Mouse (Mus musculus) kidney, postnatal 0 days (tissue): ENCODE data around the gene Fam192a. TPM values are rescaled to one million over a fixed set of nuclear protein-coding genes. Genes with fewer than 3 reads are reported as not detected.
A peak's percentile ranks its signal among the peaks of the same experiment; 100 is the strongest.

Source experiments
- ATAC-seq: fragments of 200-750 bp; cut with Nextera tagmentation; replicated peaks from 2 replicates; pipeline ENCODE4 v1.8.0; 2017; ENCODE audit warnings: low read depth, moderate number of reproducible peaks, moderate TSS enrichment, moderate library complexity; ENCODE audit not compliant: low FRiP score
- DNase-seq: peaks from one replicate; pipeline ENCODE4 v3.0.0-alpha.2; 2016; ENCODE audit warnings: low spot score
- H3K27ac ChIP-seq: fragments of 300-500 bp; sonication (generic); 2 replicates; pipeline ENCODE4 v1.5.1; 2014; ENCODE audit warnings: mild to moderate bottlenecking
- H3K27me3 ChIP-seq: fragments of 300-500 bp; sonication (generic); 2 replicates; pipeline ENCODE4 v1.6.1; 2014; ENCODE audit warnings: low read length, mixed read lengths; ENCODE audit not compliant: insufficient read depth
- H3K36me3 ChIP-seq: fragments of 300-500 bp; sonication (generic); 2 replicates; pipeline ENCODE4 v1.6.1; 2014; ENCODE audit warnings: low read length, mixed read lengths; ENCODE audit not compliant: insufficient read depth
- H3K4me1 ChIP-seq: fragments of 300-500 bp; sonication (generic); replicated peaks from 2 replicates; pipeline ENCODE4 v1.6.1; 2014; ENCODE audit warnings: antibody characterized with exemption, low read length, mixed read lengths; ENCODE audit not compliant: insufficient read depth
- H3K4me2 ChIP-seq: fragments of 300-500 bp; sonication (generic); 2 replicates; pipeline ENCODE4 v1.6.1; 2014; ENCODE audit warnings: mild to moderate bottlenecking, low read length, moderate library complexity, mixed read lengths
- H3K4me3 ChIP-seq: fragments of 300-500 bp; sonication (generic); replicated peaks from 2 replicates; pipeline ENCODE4 v1.5.1; 2014; ENCODE audit warnings: low read depth, low read length
- H3K9ac ChIP-seq: fragments of 300-500 bp; sonication (generic); 2 replicates; pipeline ENCODE4 v1.6.1; 2014; ENCODE audit warnings: low read depth, low read length
- H3K9me3 ChIP-seq: fragments of 300-500 bp; sonication (generic); replicated peaks from 2 replicates; pipeline ENCODE4 v1.6.1; 2016; ENCODE audit warnings: low read length, inconsistent platforms, mixed read lengths
- CTCF ChIP-seq: IDR thresholded peaks from 2 replicates; pipeline ENCODE4 v1.5.1; 2016; ENCODE audit warnings: antibody characterized with exemption, low read depth, mild to moderate bottlenecking, moderate library complexity
- WGBS: fragments of 180-500 bp; shearing (Covaris S2); extraction: QIAGEN DNeasy Blood & Tissue Kit; methylation state at CpG from one replicate; pipeline ENCODE4 v1.1.7; 2014; 5-methylcytosine and 5-hydroxymethylcytosine counted together
- polyA plus RNA-seq: library from polyadenylated mRNA; unstranded; fragments of >200 nt; fragmentation: Nextera tagmentation; extraction: Ambion mirVana; gene quantifications from 2 replicates; pipeline ENCODE4 v1.2.1, GENCODE M21; 2015

The Fam192a gene
- polyA plus RNA-seq, 1 experiment from 2014 or later: 64.1 TPM

DNA sequence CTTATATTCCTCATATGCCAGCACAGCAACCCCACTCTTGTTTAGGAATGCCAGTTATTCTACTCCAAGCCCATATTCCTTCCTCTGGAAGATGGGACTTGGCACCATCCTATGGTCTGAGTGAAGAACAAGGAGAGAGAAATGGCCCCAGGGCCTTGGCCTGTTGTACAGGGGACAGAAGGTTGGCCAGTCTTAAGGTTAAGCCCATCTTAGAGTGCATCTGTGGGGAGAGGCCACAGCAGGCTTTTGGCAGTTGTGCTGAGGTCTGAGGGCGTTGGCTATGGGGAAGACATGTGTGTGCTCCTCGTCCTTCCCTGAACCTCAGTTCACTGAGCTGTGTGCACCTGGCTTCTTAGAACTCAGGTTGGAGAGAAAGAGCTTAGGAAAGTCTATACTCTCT is 49.1 kb downstream of the Fam192a start:
- DNase-seq: no peak

GRCm38 (mm10) chr8:94551471-94552422 is 50.0 kb downstream of the Fam192a start:
- TF ChIP-seq CTCF: no peak
- 0 out of 2 replicates have a peak, but pooled peaks have one; percentile 23 for ATAC-seq
- WGBS: 63% methylated on average over 17 of the region's 17 CpGs
- Histone ChIP-seq H3K36me3 (no peaks in the 10 kb centered on the region), H3K4me2 (no peak overlapping the region), H3K9me3 (no peaks in the 10 kb centered on the region), H3K4me1 (no peaks in the 10 kb centered on the region; the same call in 1 of the 2 replicates), H3K27ac (no peak overlapping the region), H3K9ac (no peak overlapping the region), H3K4me3 (no peak overlapping the region), H3K27me3 (no peaks in the 10 kb centered on the region)
- no peak for DNase-seq

More for the DNA sequence above, 49.1 kb downstream of the Fam192a start:
- H3K9me3 ChIP-seq: no peaks in the 10 kb centered on the region
- no peak overlapping the region for H3K9ac ChIP-seq
- TF ChIP-seq CTCF: no peak
- no peaks in the 10 kb centered on the region for H3K36me3 ChIP-seq
- no peaks in the 10 kb centered on the region; the same call in 1 of the 2 replicates for H3K4me1 ChIP-seq
- H3K4me2 ChIP-seq: no peak overlapping the region
- no peak overlapping the region for H3K27ac ChIP-seq
- no peaks in the 10 kb centered on the region for H3K27me3 ChIP-seq
- 95% methylated on average over 2 of the region's 2 CpGs for WGBS
- no peak overlapping the region for H3K4me3 ChIP-seq
- no peak for ATAC-seq

GRCm38 (mm10) chr8:94549998-94550397 is 51.8 kb downstream of the Fam192a start:
- Histone ChIP-seq H3K36me3 (no peaks in the 10 kb centered on the region), H3K4me1 (no peaks in the 10 kb centered on the region; the same call in 1 of the 2 replicates), H3K27me3 (no peaks in the 10 kb centered on the region), H3K4me3 (no peak overlapping the region), H3K4me2 (no peak overlapping the region), H3K9me3 (no peaks in the 10 kb centered on the region), H3K9ac (no peak overlapping the region), H3K27ac (peak overlapping the region; percentile 47; the same call in 1 of the 2 replicates)
- TF ChIP-seq CTCF: no peak
- 60% methylated on average over 5 of the region's 5 CpGs for WGBS
- DNase-seq (peak; percentile 30), ATAC-seq (no peak)

GRCm38 (mm10) chr8:94549482-94549881 is 52.3 kb downstream of the Fam192a start:
- ATAC-seq: no peak
- no peak for TF ChIP-seq CTCF
- Histone ChIP-seq H3K27ac (peak overlapping the region; percentile 47), H3K4me1 (no peaks in the 10 kb centered on the region; the same call in 1 of the 2 replicates), H3K4me3 (no peak overlapping the region), H3K27me3 (no peaks in the 10 kb centered on the region), H3K36me3 (no peaks in the 10 kb centered on the region), H3K9me3 (no peaks in the 10 kb centered on the region), H3K4me2 (no peak overlapping the region), H3K9ac (no peak overlapping the region)
- DNase-seq: no peak
- WGBS: 65% methylated on average over 5 of the region's 5 CpGs

- DNase-seq (no peak), ATAC-seq (no peak)
- peak overlapping the region; percentile 47; the same call in 1 of the 2 replicates for H3K27ac ChIP-seq
- no peak overlapping the region for H3K4me3 ChIP-seq
- H3K4me1 ChIP-seq: no peaks in the 10 kb centered on the region; the same call in 1 of the 2 replicates
- H3K4me2 ChIP-seq: no peak overlapping the region
- no peaks in the 10 kb centered on the region for H3K9me3 ChIP-seq
- no peak for TF ChIP-seq CTCF
- H3K36me3 ChIP-seq: no peaks in the 10 kb centered on the region
- no peaks in the 10 kb centered on the region for H3K27me3 ChIP-seq
- no peak overlapping the region for H3K9ac ChIP-seq
- 76% methylated on average over 5 of the region's 5 CpGs for WGBS
Observed at GRCm38 (mm10) chr8:94549041-94549440, 52.8 kb downstream of the Fam192a start.

DNA sequence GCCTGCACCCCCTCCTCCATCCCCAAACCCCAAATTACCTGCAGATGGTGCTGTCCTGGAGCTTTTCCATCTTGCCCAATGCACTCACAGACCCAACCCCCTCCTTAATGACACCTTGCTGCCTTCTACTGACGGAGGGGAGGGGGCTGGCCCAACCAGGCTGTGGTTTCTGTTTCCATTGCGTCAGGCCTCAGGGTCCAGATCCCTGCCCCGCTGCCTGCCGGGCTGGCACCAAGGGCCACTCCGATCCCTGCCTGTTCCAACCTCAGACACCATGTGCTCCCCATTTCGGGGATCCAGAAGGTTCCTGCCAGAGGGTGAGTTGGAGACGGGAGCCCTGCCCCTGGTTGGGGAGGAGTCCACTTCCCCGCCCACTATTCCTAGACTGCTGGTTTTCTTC is 57.8 kb downstream of the Fam192a start:
- no peak overlapping the region for H3K27ac ChIP-seq
- ATAC-seq: 0 out of 2 replicates have a peak, but pooled peaks have one; percentile 13
- DNase-seq: no peak
- TF ChIP-seq CTCF: no peak
- no peak overlapping the region for H3K4me3 ChIP-seq
- no peaks in the 10 kb centered on the region for H3K36me3 ChIP-seq
- no peak overlapping the region for H3K4me2 ChIP-seq
- no peaks in the 10 kb centered on the region for H3K4me1 ChIP-seq
- no peaks in the 10 kb centered on the region for H3K27me3 ChIP-seq
- no peaks in the 10 kb centered on the region for H3K9me3 ChIP-seq
- H3K9ac ChIP-seq: no peak overlapping the region
- WGBS: 54% methylated on average over 8 of the region's 8 CpGs
